Mouse (Mus musculus) hindbrain, embryonic 10.5 days (tissue): ENCODE data around the gene Lrrc49. TPM values are rescaled to one million over a fixed set of nuclear protein-coding genes. Genes with fewer than 3 reads are reported as not detected.

Experiments
- DNase-seq: peaks from one replicate; pipeline ENCODE4 v3.0.0-alpha.2; 2017; ENCODE audit warnings: low spot score
- H3K27ac ChIP-seq: fragments of 300-500 bp; sonication (generic); 2 replicates; pipeline ENCODE4 v1.5.1; 2016; ENCODE audit warnings: mild to moderate bottlenecking, moderate library complexity
- H3K27me3 ChIP-seq: fragments of 300-500 bp; sonication (generic); 2 replicates; pipeline ENCODE4 v1.6.1; 2016; ENCODE audit warnings: mild to moderate bottlenecking; ENCODE audit not compliant: poor library complexity, insufficient read depth, severe bottlenecking
- H3K36me3 ChIP-seq: fragments of 300-500 bp; sonication (generic); 2 replicates; pipeline ENCODE4 v1.6.1; 2016; ENCODE audit warnings: mild to moderate bottlenecking, moderate library complexity
- H3K4me1 ChIP-seq: fragments of 300-500 bp; sonication (generic); replicated peaks from 2 replicates; pipeline ENCODE4 v1.6.1; 2016; ENCODE audit warnings: mild to moderate bottlenecking
- H3K4me3 ChIP-seq: fragments of 300-500 bp; sonication (generic); 2 replicates; pipeline ENCODE4 v1.5.1; 2016; ENCODE audit warnings: mild to moderate bottlenecking, moderate library complexity
- H3K9me3 ChIP-seq: fragments of 300-500 bp; sonication (generic); 2 replicates; pipeline ENCODE4 v1.6.1; 2016; ENCODE audit warnings: mild to moderate bottlenecking, moderate library complexity
- WGBS: fragments of 180-500 bp; shearing (Covaris S2); methylation state at CpG from one replicate; pipeline ENCODE4 v1.1.7; 2016; 5-methylcytosine and 5-hydroxymethylcytosine counted together
- polyA plus RNA-seq: library from polyadenylated mRNA; unstranded; fragments of >200 nt; fragmentation: Nextera tagmentation; extraction: Ambion mirVana; gene quantifications from 2 replicates; pipeline ENCODE4 v1.2.1, GENCODE M21; 2016

Gene Lrrc49
- polyA plus RNA-seq, 1 experiment from 2014 or later, result 38.6 TPM

DNA sequence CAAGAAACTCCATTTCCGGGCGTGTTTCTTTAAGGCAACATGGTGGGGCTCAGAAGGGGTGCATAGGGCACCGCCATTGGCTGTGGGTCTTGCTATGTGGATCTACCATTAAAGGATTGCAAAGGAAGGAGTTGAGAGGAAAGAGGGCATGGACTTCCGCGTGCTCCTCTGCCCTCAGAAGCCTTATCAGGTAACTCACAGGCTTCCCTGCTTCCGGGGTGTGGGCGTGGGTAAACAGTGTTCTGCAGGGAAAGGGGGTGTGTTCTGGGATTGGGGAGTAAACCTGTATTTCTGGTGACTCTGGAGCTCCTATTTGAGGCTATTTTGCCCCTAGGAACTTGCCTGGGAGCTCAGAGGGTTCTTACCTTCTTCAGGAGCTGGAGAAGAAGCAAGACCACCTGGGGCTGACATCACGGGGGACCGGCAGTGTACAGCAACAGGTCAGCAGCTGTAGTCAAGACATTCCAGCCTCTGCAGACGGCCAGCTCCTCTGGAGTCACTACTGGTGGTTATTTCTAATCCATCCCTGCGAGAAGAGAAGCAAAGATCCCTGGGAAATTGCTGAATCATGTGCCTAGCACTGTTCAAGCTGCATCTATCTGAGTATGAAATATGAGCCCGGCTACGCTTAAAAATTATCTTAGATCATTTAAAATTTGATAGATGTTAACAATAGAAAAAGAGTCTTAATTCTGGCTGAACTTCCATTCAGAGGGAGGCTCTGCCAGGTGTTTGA lies 142.4 kb downstream of the Lrrc49 start:
- Histone ChIP-seq H3K9me3 (no peaks in the 10 kb centered on the region), H3K4me3 (no peak overlapping the region), H3K27ac (no peak overlapping the region), H3K27me3 (0 out of 2 replicates have a peak, but pooled peaks cover 2% of the 10 kb centered on the region), H3K4me1 (0 out of 2 replicates have a peak, but pooled peaks cover 4% of the 10 kb centered on the region), H3K36me3 (no peaks in the 10 kb centered on the region)
- WGBS, result 84% methylated on average over 13 of the region's 13 CpGs
- DNase-seq, result no peak

DNA sequence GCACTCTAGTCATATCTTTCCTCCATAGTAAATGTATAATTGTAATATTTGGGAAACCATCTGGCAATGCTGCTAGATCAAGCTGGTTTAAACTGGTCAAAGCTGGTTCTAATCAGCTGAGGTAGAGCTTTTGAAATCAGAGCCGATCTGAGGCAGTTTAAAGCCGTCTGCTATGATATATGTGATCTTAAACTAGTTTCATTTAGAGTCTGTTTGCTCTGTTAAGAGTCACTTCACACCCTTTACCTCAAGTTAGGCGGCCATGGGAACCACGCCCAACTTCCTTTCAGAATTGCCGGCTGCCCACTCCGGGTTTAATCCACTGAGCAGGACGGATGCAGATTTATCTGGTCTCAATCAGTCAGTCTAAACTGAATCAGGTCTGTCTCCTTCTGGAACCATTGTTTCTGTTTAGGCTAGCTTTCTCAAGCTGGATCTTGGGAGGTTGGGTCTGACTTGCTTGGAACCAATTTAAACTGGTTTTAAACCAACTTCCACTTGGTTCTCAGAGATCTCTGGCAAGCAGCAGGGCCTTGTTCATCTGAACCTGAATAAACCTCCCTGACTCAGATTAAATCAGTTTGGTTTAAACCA lies 144.4 kb downstream of the Lrrc49 start:
- 0 out of 2 replicates have a peak, but pooled peaks cover 4% of the 10 kb centered on the region for H3K4me1 ChIP-seq
- DNase-seq, result no peak

DNA sequence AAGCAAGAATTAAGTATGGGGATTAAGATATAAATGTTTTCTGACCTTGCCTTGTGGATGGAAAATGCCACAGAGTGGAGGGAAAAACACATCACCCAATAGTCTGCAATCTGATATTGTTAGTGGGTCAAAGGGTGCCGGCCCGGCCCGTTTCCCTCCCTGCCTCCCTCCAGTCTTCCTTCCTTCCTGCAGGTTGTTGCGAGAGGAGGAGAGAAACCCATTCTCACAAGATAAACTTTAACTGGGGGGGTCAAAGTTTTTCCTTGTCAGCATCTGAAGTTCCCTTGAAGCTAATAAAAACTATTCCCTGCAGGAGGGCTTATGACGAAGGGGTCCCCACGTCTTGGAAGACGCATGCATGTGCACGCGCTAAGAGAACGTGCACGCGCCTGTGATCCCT lies 157.6 kb downstream of the Lrrc49 start:
- Histone ChIP-seq H3K27ac (no peak overlapping the region), H3K27me3 (peaks cover 4% of the 10 kb centered on the region), H3K4me1 (peaks cover 13% of the 10 kb centered on the region), H3K36me3 (no peaks in the 10 kb centered on the region), H3K9me3 (no peaks in the 10 kb centered on the region), H3K4me3 (no peak overlapping the region)
- WGBS, result 87% methylated on average over 12 of the region's 12 CpGs
- DNase-seq, result no peak

More for the DNA sequence above, 144.4 kb downstream of the Lrrc49 start:
- Histone ChIP-seq H3K36me3 (no peaks in the 10 kb centered on the region), H3K4me3 (no peak overlapping the region), H3K9me3 (no peaks in the 10 kb centered on the region), H3K27ac (no peak overlapping the region), H3K27me3 (0 out of 2 replicates have a peak, but pooled peaks cover 2% of the 10 kb centered on the region)
- WGBS, result 84% methylated on average over 7 of the region's 7 CpGs

DNA sequence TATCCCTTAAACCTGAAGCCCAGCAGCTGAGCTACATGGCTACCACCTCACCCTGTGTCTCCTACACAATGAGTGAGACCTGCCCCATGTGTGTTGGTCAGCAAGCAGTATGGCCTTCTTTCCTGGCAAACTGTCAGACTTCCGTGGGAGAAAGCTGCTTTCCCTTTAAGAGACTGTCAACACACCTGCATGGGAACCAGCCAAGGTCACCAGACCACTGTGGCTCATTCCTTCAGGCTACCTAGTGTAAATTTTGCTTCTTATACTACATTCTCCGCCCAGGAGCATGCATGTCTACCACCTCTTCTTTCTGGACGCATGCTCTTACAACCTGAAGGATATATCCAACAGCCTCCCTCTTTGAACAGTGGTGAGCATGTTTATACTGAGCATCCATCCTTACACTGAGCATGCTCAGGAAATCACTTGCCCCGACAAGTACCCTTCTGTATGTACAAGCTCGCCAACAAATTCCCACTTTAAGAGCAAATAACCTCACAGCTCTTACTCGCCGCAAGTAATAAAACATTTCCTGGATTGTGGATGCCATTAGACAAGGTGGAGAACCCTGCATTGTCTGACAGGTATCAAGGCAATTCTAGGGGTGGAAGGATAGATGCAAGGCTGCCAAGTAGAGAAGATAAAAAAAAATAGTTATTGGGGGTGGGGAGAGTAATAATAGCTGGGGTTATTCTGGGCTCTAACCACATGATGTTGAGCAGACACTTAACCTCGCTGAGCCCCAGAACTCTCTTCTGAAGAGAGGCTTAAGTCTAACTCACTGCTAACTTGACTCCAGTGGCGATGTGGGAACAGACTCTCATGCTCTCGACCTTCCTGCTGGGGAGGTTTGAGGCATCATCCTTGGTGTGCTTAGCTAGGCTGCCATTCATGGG lies 158.4 kb downstream of the Lrrc49 start:
- no peak overlapping the region for H3K4me3 ChIP-seq
- no peaks in the 10 kb centered on the region for H3K9me3 ChIP-seq
- H3K27ac ChIP-seq, result no peak overlapping the region
- H3K36me3 ChIP-seq, result no peaks in the 10 kb centered on the region
- no peak for DNase-seq
- peaks cover 18% of the 10 kb centered on the region for H3K4me1 ChIP-seq
- WGBS, result 88% methylated on average over 10 of the region's 10 CpGs
- H3K27me3 ChIP-seq, result peaks cover 9% of the 10 kb centered on the region

DNA sequence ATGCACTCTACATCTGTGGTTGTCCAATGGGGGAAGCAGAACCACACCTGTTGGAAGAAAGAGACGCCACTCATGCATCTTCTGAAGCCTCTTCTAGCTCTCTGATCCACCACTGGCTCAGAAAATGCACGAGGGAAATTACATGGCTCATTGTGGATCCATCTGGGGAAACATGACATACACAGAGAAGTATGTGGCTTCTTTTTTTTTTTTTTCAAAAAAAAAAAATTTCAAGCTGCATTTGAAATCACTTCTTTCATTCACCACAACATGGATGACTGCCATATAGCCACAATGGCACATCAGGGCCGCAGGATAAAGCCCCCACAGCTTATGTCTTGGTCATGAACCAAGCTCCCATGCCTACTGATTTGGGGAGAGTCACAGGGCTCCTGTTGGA lies 159.7 kb downstream of the Lrrc49 start:
- no peaks in the 10 kb centered on the region for H3K36me3 ChIP-seq
- H3K27me3 ChIP-seq, result peaks cover 13% of the 10 kb centered on the region
- no peak overlapping the region for H3K27ac ChIP-seq
- no peak for DNase-seq
- H3K4me3 ChIP-seq, result no peak overlapping the region
- H3K9me3 ChIP-seq, result no peaks in the 10 kb centered on the region
- peaks cover 18% of the 10 kb centered on the region for H3K4me1 ChIP-seq
- 91% methylated on average over 3 of the region's 3 CpGs for WGBS

DNA sequence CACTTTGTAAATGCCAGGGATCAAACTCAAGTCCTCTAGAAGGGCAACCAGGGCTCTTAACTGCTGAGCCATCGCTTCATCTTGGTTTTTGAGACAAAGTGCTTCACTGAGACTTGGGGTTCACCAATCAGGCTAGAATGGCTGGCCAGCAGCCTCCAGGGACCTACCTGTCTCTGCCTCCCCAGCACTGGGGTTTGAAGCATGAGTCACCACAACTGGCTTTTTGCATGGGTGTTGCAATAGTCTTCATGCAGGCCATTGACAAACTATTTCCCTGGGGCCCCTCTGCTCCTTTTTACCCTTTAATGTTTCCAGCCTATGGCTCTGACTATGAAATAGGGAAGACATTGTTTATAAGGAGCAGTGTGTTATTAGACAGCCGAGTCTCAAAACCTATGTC lies 160.1 kb downstream of the Lrrc49 start:
- H3K27ac ChIP-seq, result no peak overlapping the region
- DNase-seq, result no peak
- H3K36me3 ChIP-seq, result no peaks in the 10 kb centered on the region
- 91% methylated on average over 2 of the region's 2 CpGs for WGBS
- no peak overlapping the region for H3K4me3 ChIP-seq
- H3K4me1 ChIP-seq, result peaks cover 18% of the 10 kb centered on the region
- no peaks in the 10 kb centered on the region for H3K9me3 ChIP-seq
- peaks cover 18% of the 10 kb centered on the region for H3K27me3 ChIP-seq

DNA sequence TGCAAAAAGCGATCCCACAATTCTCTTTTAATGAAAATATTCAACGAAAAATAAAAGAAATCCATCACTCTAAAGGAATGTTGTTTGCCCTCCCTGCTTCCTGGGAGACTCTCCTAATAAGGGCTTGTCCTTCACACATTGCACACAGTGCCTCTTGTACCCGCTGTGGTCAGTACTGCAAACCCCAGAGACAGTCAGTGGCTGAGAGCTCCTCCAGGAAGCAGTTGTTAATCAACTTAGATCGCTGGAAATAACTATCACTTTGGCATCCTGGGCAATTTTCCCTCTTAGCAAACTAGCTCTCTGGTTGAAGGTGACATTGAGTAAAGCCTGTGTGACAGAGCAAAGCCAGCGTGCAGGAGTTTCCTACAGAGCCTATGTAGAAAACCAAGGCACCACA lies 160.9 kb downstream of the Lrrc49 start:
- H3K4me1 ChIP-seq, result peaks cover 20% of the 10 kb centered on the region
- peaks cover 26% of the 10 kb centered on the region for H3K27me3 ChIP-seq
- 74% methylated on average over 5 of the region's 5 CpGs for WGBS
- H3K9me3 ChIP-seq, result no peaks in the 10 kb centered on the region
- DNase-seq, result no peak
- H3K27ac ChIP-seq, result no peak overlapping the region
- no peaks in the 10 kb centered on the region for H3K36me3 ChIP-seq
- H3K4me3 ChIP-seq, result no peak overlapping the region

DNA sequence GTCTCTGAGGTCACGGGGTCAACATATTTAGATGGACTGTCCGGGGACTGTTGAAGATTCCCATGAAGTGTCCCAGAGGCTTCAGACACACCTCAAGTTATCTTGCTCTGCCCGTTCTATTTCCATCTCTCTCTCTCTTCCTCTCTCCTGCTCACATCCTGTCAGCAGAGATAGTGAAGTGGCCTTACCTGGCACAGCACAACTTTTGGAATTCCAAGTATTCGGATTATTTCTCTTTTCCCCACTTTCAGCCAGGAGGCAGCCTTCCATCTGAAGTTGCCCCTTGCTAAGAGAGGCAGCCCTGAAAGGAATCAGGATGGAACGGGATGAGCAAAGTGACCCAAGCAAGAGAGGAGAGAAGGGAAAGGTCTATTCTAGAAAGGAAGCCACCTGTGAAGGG lies 161.8 kb downstream of the Lrrc49 start:
- Histone ChIP-seq H3K27me3 (peaks cover 34% of the 10 kb centered on the region), H3K9me3 (no peaks in the 10 kb centered on the region), H3K27ac (no peak overlapping the region), H3K4me3 (no peak overlapping the region), H3K4me1 (peaks cover 29% of the 10 kb centered on the region), H3K36me3 (no peaks in the 10 kb centered on the region)
- WGBS, result 72% methylated on average over 5 of the region's 5 CpGs
- DNase-seq, result no peak

DNA sequence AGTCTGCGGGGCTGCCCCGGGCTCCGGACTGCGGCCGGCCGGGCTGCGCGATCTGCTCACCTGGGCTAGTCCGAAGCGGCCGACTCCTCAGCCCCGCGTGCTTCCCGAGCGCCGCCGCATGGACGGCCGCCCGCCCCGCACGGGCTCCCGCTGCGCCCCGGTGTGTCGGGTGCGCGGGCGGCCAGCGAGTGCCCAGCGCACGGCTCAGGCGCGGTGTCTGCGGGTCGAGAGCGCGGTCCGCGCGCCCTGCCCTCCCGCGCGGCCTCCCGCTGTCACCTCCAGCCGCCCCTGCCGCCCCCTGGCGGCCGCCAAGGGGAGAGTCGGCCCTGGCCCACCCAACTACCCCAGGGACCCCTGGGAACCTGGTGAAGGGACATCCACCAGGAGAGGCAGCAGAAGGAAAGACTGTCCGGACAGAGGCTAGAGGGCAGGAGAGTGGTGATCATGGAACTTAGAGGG lies 166.1 kb downstream of the Lrrc49 start, which contains the start of gene Thsd4:
TSS of gene Thsd4 (minus strand) at position 241 of the 459 bp plus-strand sequence.
- H3K9me3 ChIP-seq, result no peaks in the 10 kb centered on the region
- peak within 1 kb of the TSS; percentile 82 for H3K27ac ChIP-seq
- peaks cover 78% of the 10 kb centered on the region for H3K27me3 ChIP-seq
- no peaks in the 10 kb centered on the region for H3K36me3 ChIP-seq
- H3K4me1 ChIP-seq, result peaks cover 69% of the 10 kb centered on the region
- WGBS, result under 1% methylated on average over 51 of the region's 51 CpGs
- peak within 1 kb of the TSS; percentile 65 for H3K4me3 ChIP-seq
- DNase-seq, result peak; percentile 72

DNA sequence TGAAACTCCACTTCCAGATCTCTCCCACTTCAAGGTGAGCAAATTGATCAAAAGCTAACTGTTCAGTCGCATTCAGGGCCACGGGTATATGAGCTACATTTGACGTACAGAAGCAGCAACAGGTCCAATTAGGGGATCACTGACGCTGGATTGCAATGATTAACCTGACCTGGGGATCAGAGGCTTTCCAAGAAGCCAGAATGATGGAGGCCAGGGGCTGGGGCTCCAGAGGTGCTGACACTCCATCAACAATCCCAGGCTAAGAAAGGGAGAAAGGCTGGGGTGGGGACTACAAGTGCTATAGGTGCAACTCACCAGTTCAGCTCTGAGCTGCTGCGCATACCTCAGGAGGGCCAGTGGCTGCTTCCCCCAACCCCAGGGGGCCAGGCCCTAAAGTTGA lies 166.8 kb downstream of the Lrrc49 start:
- H3K27ac ChIP-seq, result 0 out of 2 replicates have a peak overlapping the region, but pooled peaks have one; percentile 35
- peaks cover 85% of the 10 kb centered on the region for H3K27me3 ChIP-seq
- H3K4me1 ChIP-seq, result peaks cover 70% of the 10 kb centered on the region
- H3K4me3 ChIP-seq, result peak overlapping the region; percentile 65
- 32% methylated on average over 5 of the region's 5 CpGs for WGBS
- no peaks in the 10 kb centered on the region for H3K9me3 ChIP-seq
- no peaks in the 10 kb centered on the region for H3K36me3 ChIP-seq
- DNase-seq, result no peak

DNA sequence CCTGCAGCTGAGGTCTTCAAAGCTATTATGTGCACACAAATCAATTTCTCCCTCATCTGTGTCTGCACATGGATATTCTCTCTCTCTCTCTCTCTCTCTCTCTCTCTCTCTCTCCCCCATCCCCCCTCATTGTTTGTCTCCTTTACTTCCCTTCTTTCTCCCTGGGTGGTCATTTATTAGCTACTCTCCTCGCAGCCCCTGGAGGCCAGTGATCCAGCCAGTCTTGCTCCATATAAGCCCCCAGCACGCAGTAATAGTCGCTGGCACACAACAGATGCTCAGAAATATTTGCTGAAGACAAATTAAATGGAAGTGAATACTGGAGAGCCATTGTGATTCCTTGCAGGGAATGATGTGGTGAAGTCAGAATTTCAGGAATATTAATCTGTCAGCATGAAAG lies 168.4 kb downstream of the Lrrc49 start:
- Histone ChIP-seq H3K27me3 (peaks cover 91% of the 10 kb centered on the region), H3K36me3 (no peaks in the 10 kb centered on the region), H3K4me3 (no peak overlapping the region), H3K27ac (no peak overlapping the region), H3K9me3 (no peaks in the 10 kb centered on the region), H3K4me1 (peaks cover 58% of the 10 kb centered on the region)
- no peak for DNase-seq
- 21% methylated on average over 3 of the region's 3 CpGs for WGBS
